Mouse (Mus musculus) erythroblast, embryonic 14.5 days (primary cell): ENCODE measurements around the gene Gm11032.

Experiments used
- GATA1 ChIP-seq: IDR thresholded peaks from 2 replicates; pipeline ENCODE4 v1.6.1; 2012; ENCODE audit warnings: low read length, inconsistent platforms, mixed read lengths
- TAL1 ChIP-seq: IDR thresholded peaks from 3 replicates; pipeline ENCODE4 v1.6.1; 2012; ENCODE audit warnings: low read length, inconsistent platforms, mixed read lengths

GRCm38 (mm10) chr11:4620017-4620485 is at the start of gene Gm11032:
- TF ChIP-seq GATA1: no peak
- TF ChIP-seq TAL1: no peak
